Mouse (Mus musculus): Measurements from ENCODE around the gene Bsnd.
A peak's percentile ranks its signal among the peaks of the same experiment; 100 is the strongest.

- TF ChIP-seq POLR2A (IDR thresholded peaks at IDR 0.05; ENCODE audit: borderline replicate concordance, extremely low read depth, insufficient read depth, insufficient read length, poor library complexity, severe bottlenecking): no peak
- TF ChIP-seq CTCF (IDR thresholded peaks at IDR 0.05; ENCODE audit: borderline replicate concordance, extremely low read depth, insufficient read depth, insufficient read length): peak; percentile 75; the same call in 1 of the 2 replicates
Observed at GRCm38 (mm10) chr4:106436475-106436874, 55.6 kb downstream of the Bsnd start.
